Mouse (Mus musculus): ENCODE measurements at regions not wholly inside any gene's neighbourhood (a gene's known extent, or its start where the extent isn't known, plus 50 kb on each side); places are given as distances from the start of the nearest gene placed in this dataset.

GRCm38 (mm10) chr3:147981621-147982020 lies 1008.7 kb downstream of the Adgrl2 start:
- H3K36me3 ChIP-seq (ENCODE audit: control insufficient read depth, insufficient read depth, low read length), result no peaks in the 10 kb centered on the region
- H3K9ac ChIP-seq (replicated peaks; ENCODE audit: low read length), result no peak overlapping the region
- H3K9me3 ChIP-seq (ENCODE audit: control insufficient read depth, low read length), result no peaks in the 10 kb centered on the region
- H3K27ac ChIP-seq (replicated peaks; ENCODE audit: low read depth, low read length), result no peak overlapping the region
- no peak for ATAC-seq (ENCODE audit: low FRiP score, low TSS enrichment)
- WGBS, result 54% methylated on average over 4 of the region's 4 CpGs
- DNase-seq, result no peak
- peaks cover 3% of the 10 kb centered on the region; the same call in 1 of the 2 replicates for H3K4me1 ChIP-seq (ENCODE audit: control insufficient read depth, insufficient read depth, low read length)
- no peak overlapping the region for H3K4me2 ChIP-seq (ENCODE audit: low read length)
- no peak overlapping the region for H3K4me3 ChIP-seq (replicated peaks; ENCODE audit: low read depth, low read length)
- no peaks in the 10 kb centered on the region for H3K27me3 ChIP-seq (ENCODE audit: control insufficient read depth, insufficient read depth, low read length)

- no peak for ATAC-seq (ENCODE audit: low FRiP score, low TSS enrichment)
- H3K4me3 ChIP-seq (replicated peaks; ENCODE audit: low read depth, low read length), result no peak overlapping the region
- no peak overlapping the region for H3K27ac ChIP-seq (replicated peaks; ENCODE audit: low read depth, low read length)
- peaks cover 21% of the 10 kb centered on the region; the same call in 1 of the 2 replicates for H3K4me1 ChIP-seq (ENCODE audit: control insufficient read depth, insufficient read depth, low read length)
- no peaks in the 10 kb centered on the region for H3K36me3 ChIP-seq (ENCODE audit: control insufficient read depth, insufficient read depth, low read length)
- no peaks in the 10 kb centered on the region for H3K9me3 ChIP-seq (ENCODE audit: control insufficient read depth, low read length)
- WGBS, result 67% methylated on average over 3 of the region's 3 CpGs
- peaks cover 5% of the 10 kb centered on the region; the same call in 1 of the 2 replicates for H3K27me3 ChIP-seq (ENCODE audit: control insufficient read depth, insufficient read depth, low read length)
- peak; percentile 34 for DNase-seq
- no peak overlapping the region for H3K9ac ChIP-seq (replicated peaks; ENCODE audit: low read length)
- no peak overlapping the region for H3K4me2 ChIP-seq (ENCODE audit: low read length)
Measured at GRCm38 (mm10) chr3:147976579-147976978, 1013.8 kb downstream of the Adgrl2 start.

- DNase-seq (peak; percentile 32), ATAC-seq (ENCODE audit: low FRiP score, low TSS enrichment) (no peak)
- H3K4me2 ChIP-seq (ENCODE audit: low read length), result no peak overlapping the region
- 65% methylated on average over 6 of the region's 6 CpGs for WGBS
- H3K9me3 ChIP-seq (ENCODE audit: control insufficient read depth, low read length), result no peaks in the 10 kb centered on the region
- H3K9ac ChIP-seq (replicated peaks; ENCODE audit: low read length), result no peak overlapping the region
- H3K27ac ChIP-seq (replicated peaks; ENCODE audit: low read depth, low read length), result no peak overlapping the region
- H3K27me3 ChIP-seq (ENCODE audit: control insufficient read depth, insufficient read depth, low read length), result peaks cover 5% of the 10 kb centered on the region; the same call in 1 of the 2 replicates
- peaks cover 21% of the 10 kb centered on the region; the same call in 1 of the 2 replicates for H3K4me1 ChIP-seq (ENCODE audit: control insufficient read depth, insufficient read depth, low read length)
- no peak overlapping the region for H3K4me3 ChIP-seq (replicated peaks; ENCODE audit: low read depth, low read length)
- H3K36me3 ChIP-seq (ENCODE audit: control insufficient read depth, insufficient read depth, low read length), result no peaks in the 10 kb centered on the region
Measured at GRCm38 (mm10) chr3:147976069-147976468, 1014.3 kb downstream of the Adgrl2 start.

- peak overlapping the region; percentile 57 for H3K27ac ChIP-seq (replicated peaks; ENCODE audit: low read depth, low read length)
- H3K9me3 ChIP-seq (ENCODE audit: control insufficient read depth, low read length), result no peaks in the 10 kb centered on the region
- WGBS, result 53% methylated on average over 10 of the region's 10 CpGs
Measured at GRCm38 (mm10) chr3:147975500-147975899, 1014.9 kb downstream of the Adgrl2 start.

GRCm38 (mm10) chr3:147974515-147974914 lies 1015.8 kb downstream of the Adgrl2 start:
- no peaks in the 10 kb centered on the region for H3K9me3 ChIP-seq (ENCODE audit: control insufficient read depth, low read length)
- no peaks in the 10 kb centered on the region for H3K36me3 ChIP-seq (ENCODE audit: control insufficient read depth, insufficient read depth, low read length)
- 0 out of 2 replicates have a peak overlapping the region, but pooled peaks have one; percentile 3 for H3K4me2 ChIP-seq (ENCODE audit: low read length)
- ATAC-seq (ENCODE audit: low FRiP score, low TSS enrichment) (no peak), DNase-seq (no peak)
- H3K9ac ChIP-seq (replicated peaks; ENCODE audit: low read length), result no peak overlapping the region
- peaks cover 5% of the 10 kb centered on the region; the same call in 1 of the 2 replicates for H3K27me3 ChIP-seq (ENCODE audit: control insufficient read depth, insufficient read depth, low read length)
- no peak overlapping the region for H3K27ac ChIP-seq (replicated peaks; ENCODE audit: low read depth, low read length)
- no peak overlapping the region for H3K4me3 ChIP-seq (replicated peaks; ENCODE audit: low read depth, low read length)
- peaks cover 21% of the 10 kb centered on the region; the same call in 1 of the 2 replicates for H3K4me1 ChIP-seq (ENCODE audit: control insufficient read depth, insufficient read depth, low read length)
- WGBS, result 27% methylated on average over 8 of the region's 8 CpGs

More at GRCm38 (mm10) chr3:147975500-147975899, 1014.9 kb downstream of the Adgrl2 start:
- Histone ChIP-seq H3K4me3 (replicated peaks; ENCODE audit: low read depth, low read length) (no peak overlapping the region), H3K9ac (replicated peaks; ENCODE audit: low read length) (no peak overlapping the region), H3K4me2 (ENCODE audit: low read length) (no peak overlapping the region), H3K36me3 (ENCODE audit: control insufficient read depth, insufficient read depth, low read length) (no peaks in the 10 kb centered on the region), H3K4me1 (ENCODE audit: control insufficient read depth, insufficient read depth, low read length) (peaks cover 21% of the 10 kb centered on the region; the same call in 1 of the 2 replicates), H3K27me3 (ENCODE audit: control insufficient read depth, insufficient read depth, low read length) (peaks cover 5% of the 10 kb centered on the region; the same call in 1 of the 2 replicates)
- ATAC-seq (ENCODE audit: low FRiP score, low TSS enrichment) (no peak), DNase-seq (peak; percentile 55)

GRCm38 (mm10) chr3:147968271-147968670 lies 1022.1 kb downstream of the Adgrl2 start:
- H3K4me1 ChIP-seq (ENCODE audit: control insufficient read depth, insufficient read depth, low read length), result peaks cover 39% of the 10 kb centered on the region
- peak overlapping the region; percentile 42 for H3K4me2 ChIP-seq (ENCODE audit: low read length)
- H3K27ac ChIP-seq (replicated peaks; ENCODE audit: low read depth, low read length), result peak overlapping the region; percentile 73
- ATAC-seq (ENCODE audit: low FRiP score, low TSS enrichment) (peak; percentile 32; the same call in 1 of the 2 replicates), DNase-seq (no peak)
- 0 out of 2 replicates have a peak overlapping the region, but pooled peaks have one; percentile 5 for H3K4me3 ChIP-seq (replicated peaks; ENCODE audit: low read depth, low read length)
- H3K36me3 ChIP-seq (ENCODE audit: control insufficient read depth, insufficient read depth, low read length), result no peaks in the 10 kb centered on the region
- 21% methylated on average over 11 of the region's 11 CpGs for WGBS
- H3K9ac ChIP-seq (replicated peaks; ENCODE audit: low read length), result no peak overlapping the region
- no peaks in the 10 kb centered on the region for H3K9me3 ChIP-seq (ENCODE audit: control insufficient read depth, low read length)
- H3K27me3 ChIP-seq (ENCODE audit: control insufficient read depth, insufficient read depth, low read length), result peaks cover 5% of the 10 kb centered on the region; the same call in 1 of the 2 replicates

GRCm38 (mm10) chr3:147967866-147968265 lies 1022.5 kb downstream of the Adgrl2 start:
- H3K9ac ChIP-seq (replicated peaks; ENCODE audit: low read length), result no peak overlapping the region
- H3K36me3 ChIP-seq (ENCODE audit: control insufficient read depth, insufficient read depth, low read length), result no peaks in the 10 kb centered on the region
- WGBS, result 8% methylated on average over 9 of the region's 9 CpGs
- H3K4me2 ChIP-seq (ENCODE audit: low read length), result peak overlapping the region; percentile 42
- peak overlapping the region; percentile 73 for H3K27ac ChIP-seq (replicated peaks; ENCODE audit: low read depth, low read length)
- peaks cover 3% of the 10 kb centered on the region; the same call in 1 of the 2 replicates for H3K27me3 ChIP-seq (ENCODE audit: control insufficient read depth, insufficient read depth, low read length)
- no peaks in the 10 kb centered on the region for H3K9me3 ChIP-seq (ENCODE audit: control insufficient read depth, low read length)
- DNase-seq, result peak; percentile 88
- ATAC-seq (ENCODE audit: low FRiP score, low TSS enrichment), result peak; percentile 87
- peaks cover 39% of the 10 kb centered on the region for H3K4me1 ChIP-seq (ENCODE audit: control insufficient read depth, insufficient read depth, low read length)
- no peak overlapping the region for H3K4me3 ChIP-seq (replicated peaks; ENCODE audit: low read depth, low read length)

GRCm38 (mm10) chr3:147967261-147967660 lies 1023.1 kb downstream of the Adgrl2 start:
- H3K4me3 ChIP-seq (replicated peaks; ENCODE audit: low read depth, low read length), result no peak overlapping the region
- H3K4me1 ChIP-seq (ENCODE audit: control insufficient read depth, insufficient read depth, low read length), result peaks cover 39% of the 10 kb centered on the region
- no peaks in the 10 kb centered on the region; the same call in 1 of the 2 replicates for H3K27me3 ChIP-seq (ENCODE audit: control insufficient read depth, insufficient read depth, low read length)
- ATAC-seq (ENCODE audit: low FRiP score, low TSS enrichment), result no peak
- no peaks in the 10 kb centered on the region for H3K36me3 ChIP-seq (ENCODE audit: control insufficient read depth, insufficient read depth, low read length)
- H3K9ac ChIP-seq (replicated peaks; ENCODE audit: low read length), result no peak overlapping the region
- WGBS, result 29% methylated on average over 3 of the region's 3 CpGs
- H3K27ac ChIP-seq (replicated peaks; ENCODE audit: low read depth, low read length), result peak overlapping the region; percentile 73
- DNase-seq, result peak; percentile 74
- H3K9me3 ChIP-seq (ENCODE audit: control insufficient read depth, low read length), result no peaks in the 10 kb centered on the region
- peak overlapping the region; percentile 42; the same call in 1 of the 2 replicates for H3K4me2 ChIP-seq (ENCODE audit: low read length)

GRCm38 (mm10) chr3:147966827-147967226 lies 1023.5 kb downstream of the Adgrl2 start:
- H3K36me3 ChIP-seq (ENCODE audit: control insufficient read depth, insufficient read depth, low read length), result no peaks in the 10 kb centered on the region
- no peak overlapping the region; the same call in 1 of the 2 replicates for H3K4me2 ChIP-seq (ENCODE audit: low read length)
- DNase-seq, result peak; percentile 50
- no peak for ATAC-seq (ENCODE audit: low FRiP score, low TSS enrichment)
- 50% methylated on average over 8 of the region's 8 CpGs for WGBS
- H3K4me1 ChIP-seq (ENCODE audit: control insufficient read depth, insufficient read depth, low read length), result peaks cover 39% of the 10 kb centered on the region
- peak overlapping the region; percentile 73 for H3K27ac ChIP-seq (replicated peaks; ENCODE audit: low read depth, low read length)
- no peak overlapping the region for H3K9ac ChIP-seq (replicated peaks; ENCODE audit: low read length)
- no peaks in the 10 kb centered on the region for H3K9me3 ChIP-seq (ENCODE audit: control insufficient read depth, low read length)
- no peak overlapping the region for H3K4me3 ChIP-seq (replicated peaks; ENCODE audit: low read depth, low read length)
- no peaks in the 10 kb centered on the region; the same call in 1 of the 2 replicates for H3K27me3 ChIP-seq (ENCODE audit: control insufficient read depth, insufficient read depth, low read length)
